ENCODE assay signal across 14 mouse cellular contexts in the genomic region with DNA sequence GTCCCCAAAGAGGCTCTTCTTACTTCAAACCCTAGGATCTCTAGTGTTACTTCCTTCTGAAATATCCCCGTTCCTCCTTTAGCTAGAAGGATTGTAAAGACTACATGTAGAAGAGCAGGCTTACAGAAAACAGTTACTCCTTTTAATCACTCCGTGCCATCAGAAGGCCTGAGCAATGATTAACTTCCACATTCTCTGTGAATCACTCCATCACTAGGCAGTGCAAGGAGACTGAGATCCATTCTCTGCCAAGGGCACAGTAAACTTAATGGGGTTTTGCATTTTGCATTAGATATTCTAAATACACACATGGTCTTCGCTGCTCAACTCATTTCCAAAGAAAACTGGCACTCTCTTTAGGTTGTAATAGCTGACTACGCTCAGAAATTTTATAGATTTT. TPM values are rescaled to one million over a fixed set of nuclear protein-coding genes. Genes with fewer than 3 reads are reported as not detected.
A peak's percentile ranks its signal among the peaks of the same experiment; 100 is the strongest.
DNase-seq lines count a peak whose midpoint lies in the region; ATAC-seq and TF ChIP-seq lines count a peak whose summit lies in the region.
"Had no signal": no experiment of that assay in that cellular context is flagged by ENCODE, and none has a peak within 500 bp of the region (broad histone marks: within the 10 kb centered on the region; RNA-seq: fewer than 3 reads in every experiment).

No protein-coding gene starts in this region.

- DNase-seq in forebrain, embryonic 10.5 days (ENCODE audit: extremely low spot score, low spot score) = no peak
- peak; percentile 57 for DNase-seq in Muller cell, postnatal 12 days (ENCODE audit: inconsistent ontology term)
- peak; percentile 33 for DNase-seq in forebrain, postnatal 0 days
- DNase-seq in midbrain, embryonic 14.5 days = no peak
- no peak for DNase-seq in gastrocnemius, postnatal 14 days
- no peak for DNase-seq in limb, embryonic 10.5 days (ENCODE audit: low spot score)
- no peak for DNase-seq in spleen, postnatal 36 days (ENCODE audit: low spot score in 2 of 2)
- DNase-seq: cerebellum, adult 11 months; layer of hippocampus, adult 9-11 months; lung, embryonic 14.5 days; right cerebral cortex, postnatal 25 days; thymus, postnatal 36 days had no signal

- intact Hi-C loops in gastrocnemius, postnatal 14 days (cut with DNase I; ENCODE audit: low total_unique reads) = no loop called here

- ATAC-seq in forebrain, embryonic 13.5 days = no peak
- no peak for ATAC-seq in forebrain, postnatal 0 days
- ATAC-seq in midbrain, embryonic 14.5 days (ENCODE audit: low FRiP score, low TSS enrichment) = no peak

- no peaks in the 10 kb centered on the region for H3K36me3 ChIP-seq in forebrain, embryonic 13.5 days (ENCODE audit: poor library complexity, severe bottlenecking)
- no peaks in the 10 kb centered on the region for H3K36me3 ChIP-seq in forebrain, embryonic 10.5 days (replicated peaks)
- no peaks in the 10 kb centered on the region for H3K36me3 ChIP-seq in forebrain, postnatal 0 days (ENCODE audit: insufficient read depth)
- H3K36me3 ChIP-seq in midbrain, embryonic 14.5 days (ENCODE audit: control insufficient read depth, insufficient read depth, low read length) = no peaks in the 10 kb centered on the region
- no peaks in the 10 kb centered on the region for H3K36me3 ChIP-seq in limb, embryonic 10.5 days

- no peak overlapping the region for H3K27ac ChIP-seq in forebrain, embryonic 13.5 days
- no peak overlapping the region for H3K27ac ChIP-seq in forebrain, embryonic 10.5 days
- H3K27ac ChIP-seq in forebrain, postnatal 0 days (ENCODE audit: low read depth, low read length) = no peak overlapping the region
- no peak overlapping the region for H3K27ac ChIP-seq in midbrain, embryonic 14.5 days (replicated peaks; ENCODE audit: low read depth, low read length)
- H3K27ac ChIP-seq in limb, embryonic 10.5 days = no peak overlapping the region

- H3K4me3 ChIP-seq in forebrain, embryonic 13.5 days = peak overlapping the region; percentile 12
- H3K4me3 ChIP-seq in forebrain, embryonic 10.5 days = no peak overlapping the region
- peak overlapping the region; percentile 79 for H3K4me3 ChIP-seq in forebrain, postnatal 0 days (ENCODE audit: low read depth, low read length)
- peak overlapping the region; percentile 74 for H3K4me3 ChIP-seq in midbrain, embryonic 14.5 days (replicated peaks; ENCODE audit: low read depth, low read length)
- no peak overlapping the region for H3K4me3 ChIP-seq in limb, embryonic 10.5 days

- TF ChIP-seq CTCF in forebrain, postnatal 0 days (IDR thresholded peaks at IDR 0.05; ENCODE audit: low read depth) = no peak

- H3K27me3 ChIP-seq in forebrain, embryonic 13.5 days = peaks cover 13% of the 10 kb centered on the region; the same call in 1 of the 2 replicates
- peaks cover 55% of the 10 kb centered on the region for H3K27me3 ChIP-seq in forebrain, embryonic 10.5 days (ENCODE audit: poor library complexity, severe bottlenecking)
- no peaks in the 10 kb centered on the region for H3K27me3 ChIP-seq in forebrain, postnatal 0 days (ENCODE audit: insufficient read depth, low read length)
- H3K27me3 ChIP-seq in midbrain, embryonic 14.5 days (ENCODE audit: control insufficient read depth, insufficient read depth, low read length) = no peaks in the 10 kb centered on the region
- peaks cover 63% of the 10 kb centered on the region for H3K27me3 ChIP-seq in limb, embryonic 10.5 days (ENCODE audit: low read depth, poor library complexity, severe bottlenecking)

- H3K4me2 ChIP-seq in forebrain, embryonic 13.5 days = peak overlapping the region; percentile 36
- H3K4me2 ChIP-seq in forebrain, postnatal 0 days (ENCODE audit: low read depth) = peak overlapping the region; percentile 86
- H3K4me2 ChIP-seq in midbrain, embryonic 14.5 days (ENCODE audit: low read length) = peak overlapping the region; percentile 92
- H3K4me2 ChIP-seq: lung, embryonic 14.5 days had no signal

- H3K4me1 ChIP-seq in forebrain, embryonic 13.5 days = peaks cover 12% of the 10 kb centered on the region
- H3K4me1 ChIP-seq in forebrain, embryonic 10.5 days = peaks cover 27% of the 10 kb centered on the region
- peaks cover 4% of the 10 kb centered on the region; the same call in 1 of the 2 replicates for H3K4me1 ChIP-seq in forebrain, postnatal 0 days (ENCODE audit: insufficient read depth)
- H3K4me1 ChIP-seq in midbrain, embryonic 14.5 days (ENCODE audit: control insufficient read depth, insufficient read depth, low read length) = peaks cover 8% of the 10 kb centered on the region; the same call in 1 of the 2 replicates
- H3K4me1 ChIP-seq in limb, embryonic 10.5 days = peaks cover 23% of the 10 kb centered on the region

- H3K9ac ChIP-seq in forebrain, embryonic 13.5 days = no peak overlapping the region
- H3K9ac ChIP-seq in forebrain, postnatal 0 days = peak overlapping the region; percentile 37; the same call in 1 of the 2 replicates
- 0 out of 2 replicates have a peak overlapping the region, but pooled peaks have one; percentile 3 for H3K9ac ChIP-seq in midbrain, embryonic 14.5 days (replicated peaks; ENCODE audit: low read length)
- H3K9ac ChIP-seq: lung, embryonic 14.5 days had no signal

- no peaks in the 10 kb centered on the region for H3K9me3 ChIP-seq in forebrain, embryonic 13.5 days (replicated peaks)
- no peaks in the 10 kb centered on the region for H3K9me3 ChIP-seq in forebrain, embryonic 10.5 days
- H3K9me3 ChIP-seq in forebrain, postnatal 0 days (ENCODE audit: low read length) = no peaks in the 10 kb centered on the region
- no peaks in the 10 kb centered on the region for H3K9me3 ChIP-seq in midbrain, embryonic 14.5 days (ENCODE audit: control insufficient read depth, low read length)
- H3K9me3 ChIP-seq in limb, embryonic 10.5 days (replicated peaks) = no peaks in the 10 kb centered on the region

- 82% methylated on average over 4 of the region's 4 CpGs for WGBS in forebrain, embryonic 13.5 days
- 73% methylated on average over 4 of the region's 4 CpGs for WGBS in forebrain, embryonic 10.5 days
- 50% methylated on average over 4 of the region's 4 CpGs for WGBS in forebrain, postnatal 0 days
- 70% methylated on average over 4 of the region's 4 CpGs for WGBS in midbrain, embryonic 14.5 days
- 77% methylated on average over 4 of the region's 4 CpGs for WGBS in limb, embryonic 10.5 days

RNA-seq across cellular contexts. Expression of a gene that starts 2.2 kb away (rescaled TPM):
- 13.4 and 13.9 TPM in 2 replicates for polyA plus RNA-seq in forebrain, embryonic 13.5 days (2015; fragmentation: Nextera tagmentation; extraction: Ambion mirVana)
- polyA plus RNA-seq in forebrain, embryonic 10.5 days (2016; fragmentation: Nextera tagmentation; extraction: Ambion mirVana) = 2.3 TPM in 2 replicates
- 71.3 and 95.2 TPM in 2 replicates for total RNA-seq in forebrain, postnatal 0 days (2014; rRNA removed)
- polyA plus RNA-seq in forebrain, postnatal 0 days (2015; fragmentation: Nextera tagmentation; extraction: Ambion mirVana) = 24.3 and 33.6 TPM in 2 replicates
- polyA plus RNA-seq in midbrain, embryonic 14.5 days (2014; fragmentation: Nextera tagmentation; extraction: Ambion mirVana) = 24.0 and 26.1 TPM in 2 replicates
- total RNA-seq in gastrocnemius, postnatal 14 days (2021) = under 1 TPM; 0.69 to 0.72 TPM
- polyA plus RNA-seq in limb, embryonic 10.5 days (2016; fragmentation: Nextera tagmentation; extraction: Ambion mirVana) = 0.28 and 0.36 TPM in 2 replicates
- total RNA-seq: liver, adult 2 months had no signal
- polyA plus RNA-seq: liver, adult 2 months had no signal

Comparison
In these comparisons a context has a peak if more than half of its experiments do, and no peak if none do; other contexts are left out.
1. H3K4me3 ChIP-seq: peak in forebrain, embryonic 13.5 days (single experiment), forebrain, postnatal 0 days (single experiment) and midbrain, embryonic 14.5 days (single experiment); none in forebrain, embryonic 10.5 days (single experiment) and limb, embryonic 10.5 days (single experiment).
2. DNase-seq: peak in Muller cell, postnatal 12 days (single experiment) and forebrain, postnatal 0 days (single experiment); none in forebrain, embryonic 10.5 days (single experiment), midbrain, embryonic 14.5 days (single experiment), gastrocnemius, postnatal 14 days (single experiment), limb, embryonic 10.5 days (single experiment) and spleen, postnatal 36 days (0 of 2).
3. H3K4me2 ChIP-seq: peak in every context shown above with its lines; median percentile 92 in midbrain, embryonic 14.5 days; 86 in forebrain, postnatal 0 days; 36 in forebrain, embryonic 13.5 days.